Mouse (Mus musculus) lung, embryonic 16.5 days (tissue): ENCODE results near the gene Gm49027. TPM values are rescaled to one million over a fixed set of nuclear protein-coding genes. Genes with fewer than 3 reads are reported as not detected.

Experiments
- ATAC-seq: fragments of 200-750 bp; cut with Nextera tagmentation; 2 replicates; pipeline ENCODE4 v1.8.0; 2017; ENCODE audit warnings: low read depth, mild to moderate bottlenecking, moderate library complexity
- H3K27ac ChIP-seq: fragments of 300-500 bp; sonication (generic); 2 replicates; pipeline ENCODE4 v1.5.1; 2014; ENCODE audit warnings: mild to moderate bottlenecking, control low read depth, low read length
- H3K27me3 ChIP-seq: fragments of 300-500 bp; sonication (generic); 2 replicates; pipeline ENCODE4 v1.6.1; 2014; ENCODE audit warnings: low read depth, low read length, mixed read lengths; ENCODE audit not compliant: control insufficient read depth, insufficient read depth
- H3K36me3 ChIP-seq: fragments of 300-500 bp; sonication (generic); 2 replicates; pipeline ENCODE4 v1.6.1; 2014; ENCODE audit warnings: low read length; ENCODE audit not compliant: control insufficient read depth, insufficient read depth
- H3K4me1 ChIP-seq: fragments of 300-500 bp; sonication (generic); replicated peaks from 2 replicates; pipeline ENCODE4 v1.6.1; 2014; ENCODE audit warnings: low read length, mixed read lengths; ENCODE audit not compliant: control insufficient read depth, insufficient read depth
- H3K4me2 ChIP-seq: fragments of 300-500 bp; sonication (generic); 2 replicates; pipeline ENCODE4 v1.6.1; 2014; ENCODE audit warnings: low read depth, low read length, control low read depth
- H3K4me3 ChIP-seq: fragments of 300-500 bp; sonication (generic); 2 replicates; pipeline ENCODE4 v1.5.1; 2014; ENCODE audit warnings: mild to moderate bottlenecking, low read length, control low read depth
- H3K9ac ChIP-seq: fragments of 300-500 bp; sonication (generic); 2 replicates; pipeline ENCODE4 v1.6.1; 2014; ENCODE audit warnings: low read length, control low read depth
- H3K9me3 ChIP-seq: fragments of 300-500 bp; sonication (generic); 2 replicates; pipeline ENCODE4 v1.6.1; 2016; ENCODE audit warnings: low read length; ENCODE audit not compliant: control insufficient read depth
- WGBS: fragments of 180-500 bp; shearing (Covaris S2); extraction: QIAGEN DNeasy Blood & Tissue Kit; methylation state at CpG from one replicate; pipeline ENCODE4 v1.1.7; 2014; 5-methylcytosine and 5-hydroxymethylcytosine counted together
- microRNA-seq: library from miRNA; unstranded; fragments of <30 nt; microRNA quantifications from one replicate; pipeline ENCODE4, GENCODE M21; 2016
- polyA plus RNA-seq: library from polyadenylated mRNA; unstranded; fragments of >200 nt; fragmentation: Nextera tagmentation; extraction: Ambion mirVana; gene quantifications from 2 replicates; pipeline ENCODE4 v1.2.1, GENCODE M21; 2015

Gene Gm49027
- polyA plus RNA-seq, 1 experiment from 2014 or later = 0.59 TPM

DNA sequence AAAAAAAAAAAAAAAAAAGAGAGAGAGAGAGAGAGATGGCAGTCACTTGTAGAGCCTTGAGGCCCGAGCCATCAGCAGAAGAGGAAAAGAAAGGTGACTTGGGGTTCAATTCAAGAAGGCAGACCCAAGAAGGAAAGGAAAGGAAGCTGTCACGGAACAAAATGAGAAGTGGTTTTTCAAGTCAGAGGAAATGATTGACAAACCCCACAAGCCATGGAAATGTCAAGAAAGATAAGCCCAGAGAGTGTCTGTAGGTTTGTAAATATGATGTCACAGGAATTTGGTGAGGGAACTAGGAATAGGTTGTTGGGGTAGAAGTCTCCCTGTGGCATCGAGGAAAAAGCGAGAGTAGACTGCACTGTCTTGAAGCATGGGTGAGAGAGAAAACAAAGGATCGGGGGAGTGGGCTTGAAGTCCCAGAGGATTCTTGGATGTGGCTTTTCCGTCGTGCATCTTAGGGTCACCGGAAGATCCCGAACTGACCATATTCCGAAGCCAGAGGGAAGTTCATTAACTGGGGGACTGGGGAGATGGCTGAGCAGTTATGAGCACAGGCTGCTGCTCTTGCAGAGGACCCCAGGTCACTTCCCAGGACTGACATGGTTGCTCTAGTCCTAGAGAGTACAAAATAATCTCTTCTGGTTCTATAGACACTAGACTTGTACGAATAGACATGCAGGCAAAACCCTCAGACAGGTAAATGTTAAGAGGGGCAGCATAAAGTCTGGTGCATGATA lies 37.5 kb downstream of the Gm49027 start:
- no peak overlapping the region for H3K27ac ChIP-seq
- 73% methylated on average over 11 of the region's 11 CpGs for WGBS

DNA sequence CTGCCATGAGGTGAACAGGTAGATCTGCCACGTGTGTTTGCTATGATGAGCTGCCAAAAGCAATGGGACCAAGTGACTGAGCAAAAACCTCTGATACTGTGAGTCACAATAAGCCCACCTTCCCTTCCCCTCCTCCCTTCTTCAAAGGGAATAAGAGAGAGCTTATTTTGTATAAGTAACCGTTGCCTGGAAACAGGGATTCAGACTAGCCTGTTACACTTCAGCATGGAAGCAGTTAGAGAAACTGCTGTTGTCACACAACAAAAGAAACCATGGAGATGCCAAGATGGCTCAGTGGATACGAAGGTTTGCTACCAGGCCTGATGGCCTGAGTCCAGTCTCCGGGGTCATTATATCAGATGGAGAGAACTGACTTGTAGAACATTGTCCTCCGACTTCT lies 51.5 kb downstream of the Gm49027 start:
- no peaks in the 10 kb centered on the region for H3K36me3 ChIP-seq
- no peak overlapping the region for H3K4me2 ChIP-seq
- no peaks in the 10 kb centered on the region for H3K9me3 ChIP-seq
- H3K27me3 ChIP-seq = no peaks in the 10 kb centered on the region
- no peak overlapping the region for H3K27ac ChIP-seq
- no peak for ATAC-seq
- no peak overlapping the region for H3K9ac ChIP-seq
- H3K4me1 ChIP-seq = no peaks in the 10 kb centered on the region
- H3K4me3 ChIP-seq = no peak overlapping the region
- 79% methylated on average over 5 of the region's 5 CpGs for WGBS

More for the DNA sequence above, 37.5 kb downstream of the Gm49027 start:
- Histone ChIP-seq H3K36me3 (no peaks in the 10 kb centered on the region), H3K9ac (no peak overlapping the region), H3K9me3 (no peaks in the 10 kb centered on the region), H3K4me3 (no peak overlapping the region), H3K27me3 (no peaks in the 10 kb centered on the region), H3K4me1 (no peaks in the 10 kb centered on the region; the same call in 1 of the 2 replicates), H3K4me2 (no peak overlapping the region)
- no peak for ATAC-seq

DNA sequence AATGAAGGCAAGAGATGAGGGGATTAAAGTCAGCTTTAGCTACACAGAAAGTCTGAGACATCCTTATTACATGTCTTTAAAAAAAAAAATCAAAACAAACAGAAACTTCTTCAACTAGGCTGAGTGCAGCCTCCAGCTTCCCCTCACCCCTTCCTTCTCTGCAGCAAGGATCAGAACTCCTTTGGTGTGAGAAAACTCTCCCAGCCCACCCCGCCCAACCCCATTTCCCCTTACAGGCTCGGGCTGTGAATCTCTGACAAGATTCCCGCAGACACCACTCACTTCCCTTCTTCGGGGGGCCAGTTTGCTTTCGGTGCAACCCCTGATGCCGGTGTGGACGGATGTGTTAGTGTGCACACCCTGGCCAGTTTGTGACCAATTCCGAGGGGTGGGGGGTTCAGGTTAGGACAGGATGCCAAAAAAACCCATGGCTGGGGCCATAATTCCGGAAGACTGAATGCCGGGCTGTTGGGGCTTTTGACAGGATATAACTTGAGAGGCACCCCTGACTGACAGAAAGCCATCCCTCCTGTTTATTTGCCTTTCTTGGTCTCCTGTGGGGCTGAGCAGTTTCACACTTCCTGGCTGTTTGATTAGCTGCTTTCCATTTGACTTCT lies 54.4 kb downstream of the Gm49027 start:
- no peaks in the 10 kb centered on the region for H3K4me1 ChIP-seq
- peak overlapping the region; percentile 49 for H3K4me2 ChIP-seq
- no peak overlapping the region; the same call in 1 of the 2 replicates for H3K9ac ChIP-seq
- WGBS = 5% methylated on average over 10 of the region's 10 CpGs
- H3K36me3 ChIP-seq = no peaks in the 10 kb centered on the region
- H3K27me3 ChIP-seq = no peaks in the 10 kb centered on the region
- no peak overlapping the region for H3K27ac ChIP-seq
- no peaks in the 10 kb centered on the region for H3K9me3 ChIP-seq
- no peak for ATAC-seq
- peak overlapping the region; percentile 18; the same call in 1 of the 2 replicates for H3K4me3 ChIP-seq

DNA sequence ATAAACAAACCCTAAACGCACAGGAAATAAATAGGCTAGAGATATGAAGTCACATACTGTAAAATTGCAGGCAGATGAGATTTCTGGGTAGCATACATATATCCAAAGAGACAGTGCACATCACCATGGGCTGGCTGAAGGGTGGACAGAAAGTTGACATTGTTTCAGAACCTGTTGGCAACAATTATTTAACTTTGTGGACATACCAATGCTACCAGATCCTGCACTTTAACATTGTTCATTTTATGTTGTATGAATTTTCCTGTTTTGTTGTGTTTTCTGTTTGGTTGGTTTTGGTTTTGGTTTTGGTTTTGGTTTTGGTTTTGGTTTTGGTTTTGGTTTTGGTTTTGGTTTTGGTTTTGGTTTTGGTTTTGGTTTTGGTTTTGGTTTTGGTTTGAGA lies 60.6 kb downstream of the Gm49027 start:
- H3K36me3 ChIP-seq = no peaks in the 10 kb centered on the region
- 76% methylated on average over 1 of the region's 1 CpGs for WGBS
- ATAC-seq = no peak

More for the DNA sequence above, 60.6 kb downstream of the Gm49027 start:
- Histone ChIP-seq H3K4me1 (no peaks in the 10 kb centered on the region), H3K4me2 (no peak overlapping the region), H3K9me3 (no peaks in the 10 kb centered on the region; the same call in 1 of the 2 replicates), H3K27me3 (no peaks in the 10 kb centered on the region), H3K9ac (no peak overlapping the region), H3K4me3 (no peak overlapping the region), H3K27ac (no peak overlapping the region)

Small RNA genes within 50 kb of the gene (microRNA-seq; reads per million reads assigned to microRNA genes)
- 0.79 reads per million for gene Mir7647

Other genes starting within 250 kb of the Gm49027 start
- gene Bcl7a, start 181.7 kb downstream of the Gm49027 start, polyA plus RNA-seq = 21.8 and 23.9 TPM in 2 replicates
- gene Mlxip, start 130.7 kb downstream of the Gm49027 start, polyA plus RNA-seq = 15.0 and 17.8 TPM in 2 replicates
- gene Lrrc43, start 36.2 kb downstream of the Gm49027 start, polyA plus RNA-seq = 1.5 and 1.7 TPM in 2 replicates
- not detected in 2 replicates for gene Il31, start 36.0 kb downstream of the Gm49027 start, polyA plus RNA-seq
- 0.84 and 0.99 TPM in 2 replicates for gene B3gnt4, start 15.0 kb downstream of the Gm49027 start, polyA plus RNA-seq
- 104 and 113 TPM in 2 replicates for gene Diablo, start 1.3 kb downstream of the Gm49027 start, polyA plus RNA-seq
- 23.7 and 26.9 TPM in 2 replicates for gene Vps33a, start 47.5 kb upstream of the Gm49027 start, polyA plus RNA-seq
- gene Clip1, start 159.1 kb upstream of the Gm49027 start, polyA plus RNA-seq = 35.7 and 37.9 TPM in 2 replicates
- 75.9 and 76.4 TPM in 2 replicates for gene Zcchc8, start 195.6 kb upstream of the Gm49027 start, polyA plus RNA-seq
- 110 and 116 TPM in 2 replicates for gene Rsrc2, start 223.9 kb upstream of the Gm49027 start, polyA plus RNA-seq
- 28.6 and 32.4 TPM in 2 replicates for gene Kntc1, start 224.2 kb upstream of the Gm49027 start, polyA plus RNA-seq